Mouse (Mus musculus) cerebellum, postnatal 10 days (tissue): ENCODE measurements around the gene Prrg4.
"Not testable (repeated sequence)": the region's sequence is repeated elsewhere in the genome, so short reads cannot be mapped to it uniquely, and the experiment has no call there.

ENCODE experiments used
- DNase-seq, 2 experiments: peaks; one replicate each; pipeline ENCODE4 v3.0.0; 2021; ENCODE audit warnings: mixed read lengths in 2 of 2

Prrg4 gene

GRCm38 (mm10) chr2:104849276-104849990, at the start of gene Prrg4:
TSS of gene Prrg4 (minus strand) at chr2:104849876.
- peak; percentile 68 to 77 for DNase-seq

- peak; percentile 89 to 91 for DNase-seq
These were observed 38.3 kb upstream of the Prrg4 start for GRCm38 (mm10) chr2:104887882-104888566.

- not testable (repeated sequence) for DNase-seq
These were observed 37.7 kb upstream of the Prrg4 start for GRCm38 (mm10) chr2:104887331-104887730.

- DNase-seq, result no peak
These were observed 36.4 kb upstream of the Prrg4 start for GRCm38 (mm10) chr2:104886109-104886508.

GRCm38 (mm10) chr2:104878794-104879193, 29.1 kb upstream of the Prrg4 start:
- DNase-seq, result no peak

- DNase-seq, result no peak
These were observed 19.4 kb upstream of the Prrg4 start for GRCm38 (mm10) chr2:104869101-104869500.

GRCm38 (mm10) chr2:104867282-104867855, 17.7 kb upstream of the Prrg4 start, which contains the start of gene Ccdc73:
TSS of gene Ccdc73 (plus strand) at chr2:104867805.
- DNase-seq, result no peak

- no peak for DNase-seq
These were observed 14.6 kb upstream of the Prrg4 start for GRCm38 (mm10) chr2:104864176-104864860.

- DNase-seq, result peak; percentile 22 to 25
These were observed 10.8 kb upstream of the Prrg4 start for GRCm38 (mm10) chr2:104860426-104860825.

- no peak for DNase-seq
These were observed 9.4 kb upstream of the Prrg4 start for GRCm38 (mm10) chr2:104859060-104859459.

- DNase-seq, result not testable (repeated sequence)
These were observed 8.4 kb upstream of the Prrg4 start for GRCm38 (mm10) chr2:104858083-104858482.

- no peak for DNase-seq
These were observed 6.5 kb upstream of the Prrg4 start for GRCm38 (mm10) chr2:104856218-104856617.

GRCm38 (mm10) chr2:104855732-104856131, 6.1 kb upstream of the Prrg4 start:
- DNase-seq, result no peak

- no peak for DNase-seq
These were observed 5.2 kb upstream of the Prrg4 start for GRCm38 (mm10) chr2:104854836-104855235.

GRCm38 (mm10) chr2:104852546-104852945, 2.9 kb upstream of the Prrg4 start:
- no peak for DNase-seq

GRCm38 (mm10) chr2:104851686-104852085, 2.0 kb upstream of the Prrg4 start:
- peak in 1 of 2 experiments; percentile 5 for DNase-seq

GRCm38 (mm10) chr2:104849991-104850359, 299 bp upstream of the Prrg4 start:
- no peak for DNase-seq

GRCm38 (mm10) chr2:104848235-104849161, 1.2 kb downstream of the Prrg4 start:
- DNase-seq, result no peak

- DNase-seq, result peak; percentile 34 to 40
These were observed 2.0 kb downstream of the Prrg4 start for GRCm38 (mm10) chr2:104847645-104848044.

GRCm38 (mm10) chr2:104846638-104847414, 2.9 kb downstream of the Prrg4 start:
- peak in 1 of 2 experiments; percentile 10 for DNase-seq

- no peak for DNase-seq
These were observed 7.1 kb downstream of the Prrg4 start for GRCm38 (mm10) chr2:104842559-104842958.
